In the genomic region with DNA sequence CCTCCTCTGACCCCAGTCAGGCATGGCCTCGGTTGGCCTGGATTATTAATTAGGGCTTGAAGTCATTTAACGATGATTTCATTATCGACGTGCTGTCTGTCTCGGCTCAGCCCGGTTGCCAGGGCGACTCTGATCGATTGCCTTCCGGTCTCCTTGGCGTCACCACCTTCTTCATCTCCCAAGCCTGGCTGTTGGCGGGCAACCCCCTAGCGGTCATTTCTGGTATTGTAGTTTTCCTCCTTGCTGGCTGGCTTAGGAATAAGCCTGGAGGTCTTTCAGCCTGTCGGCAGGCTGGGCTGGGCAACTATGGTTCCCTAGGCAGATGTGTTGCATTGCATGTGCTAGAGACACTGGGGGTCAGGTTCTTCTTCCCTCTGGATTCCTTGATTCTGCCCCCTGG, we compare ENCODE assay signal across 10 mouse cellular contexts. TPM values are rescaled to one million over a fixed set of nuclear protein-coding genes. Genes with fewer than 3 reads are reported as not detected.
DNase-seq lines count a peak whose midpoint lies in the region; ATAC-seq lines count a peak whose summit lies in the region.
"Had no signal": no experiment of that assay in that cellular context is flagged by ENCODE, and none has a peak within 500 bp of the region (broad histone marks: within the 10 kb centered on the region; RNA-seq: fewer than 3 reads in every experiment).

No protein-coding gene starts in this region.

- 0 out of 2 replicates have a peak, but pooled peaks cover 2% of the 10 kb centered on the region for H3K4me1 ChIP-seq in heart, embryonic 12.5 days (replicated peaks)
- peaks cover 27% of the 10 kb centered on the region for H3K4me1 ChIP-seq in hindbrain, embryonic 10.5 days (replicated peaks)
- H3K4me1 ChIP-seq in limb, embryonic 13.5 days = peaks cover 47% of the 10 kb centered on the region
- H3K4me1 ChIP-seq: embryonic facial prominence, embryonic 15.5 days had no signal

- H3K9ac ChIP-seq in heart, embryonic 12.5 days = no peak overlapping the region
- H3K9ac ChIP-seq in limb, embryonic 13.5 days = no peak overlapping the region
- H3K9ac ChIP-seq: embryonic facial prominence, embryonic 15.5 days had no signal

- peaks cover 5% of the 10 kb centered on the region; the same call in 1 of the 2 replicates for H3K9me3 ChIP-seq in heart, embryonic 12.5 days (replicated peaks)
- H3K9me3 ChIP-seq in hindbrain, embryonic 10.5 days = no peaks in the 10 kb centered on the region
- H3K9me3 ChIP-seq in limb, embryonic 13.5 days = no peaks in the 10 kb centered on the region
- H3K9me3 ChIP-seq: embryonic facial prominence, embryonic 15.5 days had no signal

- no peak overlapping the region for H3K27ac ChIP-seq in heart, embryonic 12.5 days (ENCODE audit: poor library complexity, severe bottlenecking)
- no peak overlapping the region for H3K27ac ChIP-seq in hindbrain, embryonic 10.5 days
- H3K27ac ChIP-seq in limb, embryonic 13.5 days = no peak overlapping the region
- H3K27ac ChIP-seq: embryonic facial prominence, embryonic 15.5 days had no signal

- intact Hi-C loops in heart, postnatal 14 days (cut with DNase I) = no loop called here

- no peak overlapping the region for H3K4me3 ChIP-seq in heart, embryonic 12.5 days
- H3K4me3 ChIP-seq in hindbrain, embryonic 10.5 days = peak overlapping the region; percentile 30; the same call in 1 of the 2 replicates
- H3K4me3 ChIP-seq in limb, embryonic 13.5 days = no peak overlapping the region
- H3K4me3 ChIP-seq: embryonic facial prominence, embryonic 15.5 days; megakaryocyte, embryonic 14.5 days had no signal

- no peak for ATAC-seq in heart, embryonic 12.5 days (ENCODE audit: insufficient number of reproducible peaks, low FRiP score)
- peak; percentile 24 for ATAC-seq in limb, embryonic 13.5 days (ENCODE audit: low FRiP score, low read depth)

- no peak overlapping the region for H3K4me2 ChIP-seq in heart, embryonic 12.5 days
- H3K4me2 ChIP-seq in limb, embryonic 13.5 days (replicated peaks) = 0 out of 2 replicates have a peak overlapping the region, but pooled peaks have one; percentile 19
- H3K4me2 ChIP-seq: embryonic facial prominence, embryonic 15.5 days had no signal

- DNase-seq in heart, postnatal 14 days = peak; percentile 27 to 64
- DNase-seq in MEL-GATA-1-ER (ENCODE audit: extremely low read depth, low read depth) = peak; percentile 66
- DNase-seq in cerebellum, postnatal 10 days = peak; percentile 81 to 92
- DNase-seq in hindbrain, embryonic 10.5 days (ENCODE audit: low spot score) = peak; percentile 91
- peak; percentile 43 to 47 for DNase-seq in natural killer cell, adult 2 months (ENCODE audit: low spot score in 2 of 2)
- no peak for DNase-seq in frontal cortex, postnatal 36 days (ENCODE audit: low spot score in 2 of 2)

- no peaks in the 10 kb centered on the region for H3K36me3 ChIP-seq in heart, embryonic 12.5 days
- H3K36me3 ChIP-seq in hindbrain, embryonic 10.5 days = no peaks in the 10 kb centered on the region
- no peaks in the 10 kb centered on the region for H3K36me3 ChIP-seq in limb, embryonic 13.5 days
- H3K36me3 ChIP-seq: embryonic facial prominence, embryonic 15.5 days had no signal

- H3K27me3 ChIP-seq in heart, embryonic 12.5 days (replicated peaks) = peaks cover 92% of the 10 kb centered on the region
- H3K27me3 ChIP-seq in hindbrain, embryonic 10.5 days (ENCODE audit: insufficient read depth, poor library complexity, severe bottlenecking) = peaks cover 87% of the 10 kb centered on the region
- H3K27me3 ChIP-seq in limb, embryonic 13.5 days = peaks cover 10% of the 10 kb centered on the region

- WGBS in heart, embryonic 12.5 days = 9% methylated on average over 13 of the region's 13 CpGs
- 5% methylated on average over 13 of the region's 13 CpGs for WGBS in hindbrain, embryonic 10.5 days
- WGBS in limb, embryonic 13.5 days = 3% methylated on average over 13 of the region's 13 CpGs

RNA-seq across cellular contexts. Expression of gene Calcoco1, which starts 31.2 kb away (rescaled TPM):
- 100 to 1,000 TPM in 1 of 2 experiments, 10 to 100 TPM in 1; 89.5 to 104 TPM for total RNA-seq in heart, postnatal 14 days (2021)
- 55.1 and 55.3 TPM in 2 replicates for polyA plus RNA-seq in heart, embryonic 12.5 days (2016; fragmentation: Nextera tagmentation; extraction: Ambion mirVana)
- polyA plus RNA-seq in hindbrain, embryonic 10.5 days (2016; fragmentation: Nextera tagmentation; extraction: Ambion mirVana) = 32.1 and 38.5 TPM in 2 replicates
- 57.7 and 58.3 TPM in 2 replicates for polyA plus RNA-seq in limb, embryonic 13.5 days (2015; fragmentation: Nextera tagmentation; extraction: Ambion mirVana)

Comparison
In these comparisons a context has a peak if more than half of its experiments do, and no peak if none do; other contexts are left out.
1. DNase-seq: peak in heart, postnatal 14 days (2 of 2), MEL-GATA-1-ER (single experiment), cerebellum, postnatal 10 days (2 of 2), hindbrain, embryonic 10.5 days (single experiment) and natural killer cell, adult 2 months (2 of 2); none in frontal cortex, postnatal 36 days (0 of 2).